Mouse (Mus musculus) left cerebral cortex, adult 11 months (tissue): ENCODE measurements around the gene Eng.

Experiments used
- DNase-seq: peaks from one replicate; pipeline ENCODE4 v3.0.0; 2022; ENCODE audit warnings: low spot score

The Eng gene

GRCm38 (mm10) chr2:32644799-32645475 lies 1.5 kb upstream of the Eng start:
- no peak for DNase-seq

- DNase-seq: no peak
Observed at GRCm38 (mm10) chr2:32645647-32646046, 748 bp upstream of the Eng start.

GRCm38 (mm10) chr2:32647366-32647765 lies 971 bp downstream of the Eng start:
- DNase-seq: no peak

GRCm38 (mm10) chr2:32653764-32654163 lies 7.4 kb downstream of the Eng start:
- DNase-seq: no peak

GRCm38 (mm10) chr2:32654743-32655393 lies 8.5 kb downstream of the Eng start:
- no peak for DNase-seq

- no peak for DNase-seq
Observed at GRCm38 (mm10) chr2:32655394-32655744, 9.0 kb downstream of the Eng start.

GRCm38 (mm10) chr2:32655826-32656225 lies 9.4 kb downstream of the Eng start:
- DNase-seq: no peak

- no peak for DNase-seq
Observed at GRCm38 (mm10) chr2:32658873-32659272, 12.5 kb downstream of the Eng start.

GRCm38 (mm10) chr2:32661509-32662107 lies 15.2 kb downstream of the Eng start:
- no peak for DNase-seq

GRCm38 (mm10) chr2:32662291-32662690 lies 15.9 kb downstream of the Eng start:
- no peak for DNase-seq

GRCm38 (mm10) chr2:32665345-32665744 lies 18.9 kb downstream of the Eng start:
- no peak for DNase-seq

GRCm38 (mm10) chr2:32665853-32666252 lies 19.5 kb downstream of the Eng start:
- no peak for DNase-seq

GRCm38 (mm10) chr2:32667775-32668174 lies 21.4 kb downstream of the Eng start:
- DNase-seq: no peak

GRCm38 (mm10) chr2:32668176-32668575 lies 21.8 kb downstream of the Eng start:
- DNase-seq: no peak

- DNase-seq: no peak
Observed at GRCm38 (mm10) chr2:32669876-32670275, 23.5 kb downstream of the Eng start.

- DNase-seq: no peak
Observed at GRCm38 (mm10) chr2:32671147-32671546, 24.8 kb downstream of the Eng start.

- no peak for DNase-seq
Observed at GRCm38 (mm10) chr2:32671907-32672595, 25.7 kb downstream of the Eng start.

GRCm38 (mm10) chr2:32673176-32673917 lies 27.0 kb downstream of the Eng start:
- no peak for DNase-seq

GRCm38 (mm10) chr2:32676821-32677220 lies 30.4 kb downstream of the Eng start:
- DNase-seq: no peak

- DNase-seq: no peak
Observed at GRCm38 (mm10) chr2:32677683-32678082, 31.3 kb downstream of the Eng start.

GRCm38 (mm10) chr2:32680051-32680451 lies 33.7 kb downstream of the Eng start:
- no peak for DNase-seq

GRCm38 (mm10) chr2:32680961-32681650 lies 34.7 kb downstream of the Eng start:
- no peak for DNase-seq
